Mouse (Mus musculus): ENCODE data around the gene Zfp318.

Gene Zfp318

GRCm38 (mm10) chr17:46383294-46384060 lies at the start of gene Zfp318:
Gene Zfp318 (plus strand): TSS chr17:46383731.
- peak; percentile 91 for DNase-seq (ENCODE audit: low spot score)

GRCm38 (mm10) chr17:46336475-46336874 lies 47.1 kb upstream of the Zfp318 start:
- DNase-seq (ENCODE audit: low spot score), result no peak

DNA sequence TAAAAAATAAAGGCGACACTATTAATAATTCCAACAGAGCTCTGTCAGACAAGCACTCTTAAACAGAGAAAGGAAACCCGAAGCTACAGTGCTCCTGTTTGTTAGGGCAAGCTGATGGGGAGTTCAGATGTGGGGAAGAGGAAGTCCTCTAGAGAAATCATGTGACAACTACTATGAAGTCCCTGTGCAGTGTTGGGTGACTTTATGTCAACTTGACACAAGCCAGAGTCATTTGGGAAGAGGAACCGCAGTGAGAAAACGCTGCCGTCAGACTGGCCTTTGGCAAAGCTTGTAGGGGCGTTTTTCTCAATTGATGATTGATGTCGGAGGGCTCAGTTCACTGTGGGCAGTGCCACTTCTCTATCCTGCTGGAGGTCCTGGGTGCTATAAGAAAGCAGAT lies 42.3 kb upstream of the Zfp318 start:
- no peak for DNase-seq (ENCODE audit: low spot score)

DNA sequence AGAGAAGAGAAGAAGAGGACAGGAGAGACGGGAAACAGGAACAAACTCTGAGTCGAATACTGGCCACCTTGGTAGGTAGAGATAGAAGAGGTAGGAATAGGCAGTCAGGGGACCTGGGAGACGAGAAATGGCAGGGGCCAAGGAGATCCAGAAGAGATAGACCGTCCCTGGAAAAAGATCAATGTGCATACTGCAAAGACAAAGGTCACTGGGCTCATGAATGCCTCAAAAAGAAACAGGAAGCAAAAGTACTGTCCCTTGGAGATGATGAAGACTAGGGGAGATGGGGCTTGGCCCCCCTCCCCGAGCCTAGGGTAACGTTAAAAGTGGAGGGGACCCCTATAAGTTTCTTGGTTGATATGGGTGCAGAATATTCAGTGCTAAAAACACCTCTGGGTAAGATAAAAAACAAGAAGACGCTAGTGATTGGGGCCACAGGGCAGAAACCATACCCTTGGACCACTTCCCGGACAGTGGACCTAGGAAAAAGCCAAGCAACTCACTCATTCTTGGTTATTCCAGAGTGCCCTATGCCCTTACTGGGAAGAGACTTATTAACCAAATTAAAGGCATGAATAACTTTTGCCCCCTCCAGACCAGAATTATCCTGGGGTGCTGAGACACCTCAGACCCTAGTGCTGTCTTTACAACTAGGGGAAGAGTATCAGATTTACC lies 32.4 kb upstream of the Zfp318 start:
- DNase-seq (ENCODE audit: low spot score), result no peak

- no peak for DNase-seq (ENCODE audit: low spot score)
Observed at GRCm38 (mm10) chr17:46371783-46372182, 11.7 kb upstream of the Zfp318 start.

- DNase-seq (ENCODE audit: low spot score), result no peak
Observed at GRCm38 (mm10) chr17:46378564-46378963, 5.0 kb upstream of the Zfp318 start.

GRCm38 (mm10) chr17:46384061-46384801 lies 700 bp downstream of the Zfp318 start:
- DNase-seq (ENCODE audit: low spot score), result no peak

GRCm38 (mm10) chr17:46388200-46388599 lies 4.7 kb downstream of the Zfp318 start:
- DNase-seq (ENCODE audit: low spot score), result no peak

DNA sequence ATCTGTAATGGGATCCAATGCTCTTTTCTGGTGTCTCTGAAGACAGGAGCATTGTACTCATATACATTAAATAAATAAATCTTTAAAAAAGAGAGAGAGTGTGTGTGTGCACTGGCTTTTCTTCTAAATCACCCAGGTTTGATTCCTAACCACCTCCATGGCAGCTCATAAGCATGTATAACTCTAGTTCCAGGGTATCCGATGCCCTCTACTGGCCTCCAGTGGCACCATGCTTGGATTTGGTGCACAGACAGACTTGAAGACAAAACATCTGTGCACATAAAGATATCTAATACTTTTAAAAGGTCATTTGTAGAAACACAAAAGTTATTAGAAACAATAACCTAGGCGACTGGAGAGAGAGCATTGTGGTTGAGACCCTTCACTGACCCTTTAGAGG lies 9.5 kb downstream of the Zfp318 start:
- DNase-seq (ENCODE audit: low spot score), result no peak

DNA sequence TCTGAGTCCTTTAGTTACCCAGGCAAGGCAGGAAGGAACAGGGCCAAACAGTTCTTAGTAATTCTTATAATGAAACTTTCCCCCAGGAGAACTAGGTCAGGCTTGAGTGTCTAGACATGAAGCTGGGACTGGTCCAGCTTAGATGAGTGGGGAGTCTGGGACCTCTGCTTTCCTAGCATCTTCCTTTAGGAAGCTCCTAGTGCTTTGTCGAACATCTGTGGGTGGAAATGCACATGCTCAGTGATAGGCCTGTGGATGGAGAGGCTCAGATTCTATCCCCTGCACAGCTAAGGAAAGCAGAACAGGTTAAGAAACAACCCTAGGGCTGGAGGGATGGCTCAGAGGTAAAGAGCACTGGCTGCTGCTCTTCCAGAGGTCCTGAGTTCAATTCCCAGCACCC lies 11.1 kb downstream of the Zfp318 start:
- no peak for DNase-seq (ENCODE audit: low spot score)

DNA sequence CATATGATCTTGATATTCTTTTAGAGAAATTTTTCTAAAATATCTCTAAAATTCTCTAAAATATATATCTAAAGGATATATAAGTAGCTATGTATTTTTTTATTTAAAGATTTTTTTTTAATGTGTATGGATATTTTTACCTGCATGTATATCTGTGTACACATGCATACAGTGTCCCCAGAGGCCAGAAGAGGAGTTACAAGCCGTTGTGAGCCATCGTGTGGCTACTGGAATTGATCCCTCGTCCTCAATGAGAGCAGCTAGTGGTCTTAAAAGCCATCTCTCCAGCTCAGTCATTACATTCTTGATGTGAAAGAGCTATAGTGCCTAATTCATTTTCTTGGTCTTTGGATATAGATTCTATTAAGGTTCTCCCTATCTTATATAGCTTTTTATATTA lies 24.9 kb downstream of the Zfp318 start:
- DNase-seq (ENCODE audit: low spot score), result no peak

GRCm38 (mm10) chr17:46418628-46419027 lies 35.1 kb downstream of the Zfp318 start:
- no peak for DNase-seq (ENCODE audit: low spot score)

- no peak for DNase-seq (ENCODE audit: low spot score)
Observed at GRCm38 (mm10) chr17:46419717-46420116, 36.2 kb downstream of the Zfp318 start.

- DNase-seq (ENCODE audit: low spot score), result no peak
Observed at GRCm38 (mm10) chr17:46426496-46426895, 43.0 kb downstream of the Zfp318 start.

GRCm38 (mm10) chr17:46428761-46429414 lies 45.4 kb downstream of the Zfp318 start, which contains the start of gene Crip3:
Gene Crip3 (plus strand): TSS chr17:46428926.
- no peak for DNase-seq (ENCODE audit: low spot score)

GRCm38 (mm10) chr17:46433627-46434026 lies 50.1 kb downstream of the Zfp318 start:
- DNase-seq (ENCODE audit: low spot score), result no peak

DNA sequence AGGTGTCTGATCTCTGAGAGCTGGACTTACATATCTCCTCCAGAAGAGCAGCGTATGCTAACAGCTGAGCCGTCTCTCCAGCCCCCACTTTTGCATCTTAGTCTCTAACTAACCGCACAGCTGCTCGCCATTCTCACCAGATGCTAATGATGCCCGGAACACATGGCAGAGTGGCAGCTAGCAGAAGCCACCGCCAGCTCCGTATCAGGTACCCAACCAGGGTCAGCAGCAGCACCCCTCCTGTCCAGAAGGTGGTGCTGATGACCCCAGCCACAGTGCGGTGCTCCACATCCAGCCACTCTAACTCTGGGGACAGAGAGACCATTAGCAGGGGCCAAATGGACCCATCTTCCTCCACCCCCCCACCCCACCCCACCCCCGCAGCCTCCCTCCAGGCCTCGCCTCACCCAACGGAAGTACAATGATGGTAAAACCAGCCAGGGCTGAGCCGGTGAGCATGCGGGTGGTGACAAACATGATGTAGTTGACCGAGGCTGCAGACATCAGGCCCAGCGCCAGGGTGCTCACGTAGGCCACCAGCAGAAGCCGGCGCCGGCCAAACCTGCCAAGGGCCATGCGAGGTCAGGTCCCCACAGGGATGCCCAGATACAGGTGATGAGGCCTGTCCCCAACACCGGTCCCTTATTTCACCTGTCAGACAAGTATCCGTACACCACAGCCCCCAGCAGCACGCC lies 53.3 kb downstream of the Zfp318 start:
- no peak for DNase-seq (ENCODE audit: low spot score)

- no peak for DNase-seq (ENCODE audit: low spot score)
Observed at GRCm38 (mm10) chr17:46438298-46438873, 54.9 kb downstream of the Zfp318 start, which contains the start of gene Slc22a7. Gene Slc22a7 (minus strand): TSS chr17:46438457.

- DNase-seq (ENCODE audit: low spot score), result no peak
Observed at GRCm38 (mm10) chr17:46439176-46439575, 55.6 kb downstream of the Zfp318 start.

- DNase-seq (ENCODE audit: low spot score), result no peak
Observed at GRCm38 (mm10) chr17:46444839-46445579, 61.5 kb downstream of the Zfp318 start.

Data from urinary bladder, postnatal 10 days (tissue).